Mouse (Mus musculus) olfactory bulb, adult 2 months (tissue): ENCODE data around the gene Nol8.

Experiments used
- CTCF ChIP-seq: fragments of 200-500 bp; IDR thresholded peaks from 2 replicates; pipeline ENCODE4 v1.5.1; 2012; ENCODE audit warnings: low read depth, mild to moderate bottlenecking, low read length, moderate library complexity; ENCODE audit not compliant: insufficient read depth
- POLR2A ChIP-seq: fragments of 200-500 bp; IDR thresholded peaks from 2 replicates; pipeline ENCODE4 v1.6.1; 2012; ENCODE audit warnings: mild to moderate bottlenecking, low read depth, low read length, moderate library complexity; ENCODE audit not compliant: insufficient read depth

GRCm38 (mm10) chr13:49628167-49628566, 24.7 kb upstream of the Nol8 start:
- TF ChIP-seq CTCF, result no peak
- no peak for TF ChIP-seq POLR2A
